ENCODE assay signal across 25 mouse cellular contexts in genomic region chr4:153321085-153321484, GRCm38 (mm10).
DNase-seq lines count a peak whose midpoint lies in the region; ATAC-seq and TF ChIP-seq lines count a peak whose summit lies in the region.
"Had no signal": no experiment of that assay in that cellular context is flagged by ENCODE, and none has a peak within 500 bp of the region (broad histone marks: within the 10 kb centered on the region; RNA-seq: fewer than 3 reads in every experiment).

No protein-coding gene starts in this region.

- H3K36me3 ChIP-seq in forebrain, postnatal 0 days (ENCODE audit: insufficient read depth), result no peaks in the 10 kb centered on the region
- H3K36me3 ChIP-seq in forebrain, embryonic 13.5 days (ENCODE audit: poor library complexity, severe bottlenecking), result no peaks in the 10 kb centered on the region
- no peaks in the 10 kb centered on the region for H3K36me3 ChIP-seq in midbrain, embryonic 14.5 days (ENCODE audit: control insufficient read depth, insufficient read depth, low read length)
- no peaks in the 10 kb centered on the region for H3K36me3 ChIP-seq in midbrain, embryonic 11.5 days (ENCODE audit: control insufficient read depth, insufficient read depth, low read length)
- no peaks in the 10 kb centered on the region for H3K36me3 ChIP-seq in neural tube, embryonic 14.5 days (ENCODE audit: control insufficient read depth, insufficient read depth, low read length)
- H3K36me3 ChIP-seq: embryonic facial prominence, embryonic 15.5 days; heart, embryonic 12.5 days; limb, embryonic 12.5 days; stomach, embryonic 15.5 days had no signal

- no peaks in the 10 kb centered on the region for H3K27me3 ChIP-seq in forebrain, postnatal 0 days (ENCODE audit: insufficient read depth, low read length)
- no peaks in the 10 kb centered on the region for H3K27me3 ChIP-seq in forebrain, embryonic 13.5 days
- H3K27me3 ChIP-seq in midbrain, embryonic 14.5 days (ENCODE audit: control insufficient read depth, insufficient read depth, low read length), result no peaks in the 10 kb centered on the region
- no peaks in the 10 kb centered on the region for H3K27me3 ChIP-seq in midbrain, embryonic 11.5 days (ENCODE audit: control insufficient read depth, insufficient read depth, low read length)
- no peaks in the 10 kb centered on the region for H3K27me3 ChIP-seq in neural tube, embryonic 14.5 days (ENCODE audit: control insufficient read depth, insufficient read depth, low read length)
- H3K27me3 ChIP-seq: embryonic facial prominence, embryonic 15.5 days; limb, embryonic 12.5 days; stomach, embryonic 15.5 days had no signal

- peak; percentile 74 for DNase-seq in forebrain, postnatal 0 days
- peak; percentile 78 for DNase-seq in midbrain, embryonic 14.5 days
- DNase-seq in midbrain, embryonic 11.5 days (ENCODE audit: low spot score, missing footprints), result no peak
- DNase-seq in brain, embryonic 18.5 days (ENCODE audit: low read depth, low spot score), result peak; percentile 54
- no peak for DNase-seq in cerebellum, adult 9-11 months
- no peak for DNase-seq in cerebellum, postnatal 14 days
- DNase-seq: adrenal gland, postnatal 36 days; cerebellum, adult 18-20 months; gastrocnemius, postnatal 25 days; heart, adult 18-20 months; heart, postnatal 10 days; kidney, adult 11 months; kidney, postnatal 4 days; liver, postnatal 0 days; thymus, adult 18-20 months; thymus, postnatal 36 days had no signal

- H3K9ac ChIP-seq in forebrain, postnatal 0 days, result no peak overlapping the region
- no peak overlapping the region for H3K9ac ChIP-seq in forebrain, embryonic 13.5 days
- H3K9ac ChIP-seq in midbrain, embryonic 14.5 days (replicated peaks; ENCODE audit: low read length), result no peak overlapping the region
- no peak overlapping the region for H3K9ac ChIP-seq in midbrain, embryonic 11.5 days (ENCODE audit: low read length)
- H3K9ac ChIP-seq in neural tube, embryonic 14.5 days (replicated peaks; ENCODE audit: low read depth, low read length), result no peak overlapping the region
- H3K9ac ChIP-seq: embryonic facial prominence, embryonic 15.5 days; heart, embryonic 12.5 days; limb, embryonic 12.5 days; liver, postnatal 0 days; stomach, embryonic 15.5 days had no signal

- no peak overlapping the region; the same call in 1 of the 2 replicates for H3K4me3 ChIP-seq in forebrain, postnatal 0 days (ENCODE audit: low read depth, low read length)
- H3K4me3 ChIP-seq in forebrain, embryonic 13.5 days, result no peak overlapping the region
- no peak overlapping the region for H3K4me3 ChIP-seq in midbrain, embryonic 14.5 days (replicated peaks; ENCODE audit: low read depth, low read length)
- no peak overlapping the region for H3K4me3 ChIP-seq in midbrain, embryonic 11.5 days (ENCODE audit: low read depth, low read length)
- H3K4me3 ChIP-seq in neural tube, embryonic 14.5 days (ENCODE audit: low read depth, low read length), result no peak overlapping the region
- H3K4me3 ChIP-seq: embryonic facial prominence, embryonic 15.5 days; heart, embryonic 12.5 days; limb, embryonic 12.5 days; stomach, embryonic 15.5 days had no signal

- no peaks in the 10 kb centered on the region for H3K4me1 ChIP-seq in forebrain, postnatal 0 days (ENCODE audit: insufficient read depth)
- peaks cover 4% of the 10 kb centered on the region; the same call in 1 of the 2 replicates for H3K4me1 ChIP-seq in forebrain, embryonic 13.5 days
- peaks cover 10% of the 10 kb centered on the region for H3K4me1 ChIP-seq in midbrain, embryonic 14.5 days (ENCODE audit: control insufficient read depth, insufficient read depth, low read length)
- H3K4me1 ChIP-seq in midbrain, embryonic 11.5 days (ENCODE audit: control insufficient read depth, insufficient read depth, low read length), result no peaks in the 10 kb centered on the region
- H3K4me1 ChIP-seq in neural tube, embryonic 14.5 days (ENCODE audit: control insufficient read depth, insufficient read depth, low read length), result 0 out of 2 replicates have a peak, but pooled peaks cover 4% of the 10 kb centered on the region
- H3K4me1 ChIP-seq: embryonic facial prominence, embryonic 15.5 days; stomach, embryonic 15.5 days had no signal

- no peak for TF ChIP-seq CTCF in forebrain, postnatal 0 days (IDR thresholded peaks at IDR 0.05; ENCODE audit: low read depth)

- peak; percentile 91 for ATAC-seq in forebrain, postnatal 0 days
- ATAC-seq in forebrain, embryonic 13.5 days, result no peak
- no peak; the same call in 1 of the 2 replicates for ATAC-seq in midbrain, embryonic 14.5 days (ENCODE audit: low FRiP score, low TSS enrichment)
- no peak for ATAC-seq in midbrain, embryonic 11.5 days (ENCODE audit: low FRiP score)
- ATAC-seq in neural tube, embryonic 14.5 days (ENCODE audit: low read depth), result no peak
- ATAC-seq: liver, postnatal 0 days; lung, postnatal 0 days had no signal

- H3K27ac ChIP-seq in forebrain, postnatal 0 days (ENCODE audit: low read depth, low read length), result peak overlapping the region; percentile 58
- H3K27ac ChIP-seq in forebrain, embryonic 13.5 days, result no peak overlapping the region
- peak overlapping the region; percentile 71 for H3K27ac ChIP-seq in midbrain, embryonic 14.5 days (replicated peaks; ENCODE audit: low read depth, low read length)
- H3K27ac ChIP-seq in midbrain, embryonic 11.5 days (ENCODE audit: low read depth, low read length), result no peak overlapping the region
- 0 out of 2 replicates have a peak overlapping the region, but pooled peaks have one; percentile 22 for H3K27ac ChIP-seq in neural tube, embryonic 14.5 days (ENCODE audit: low read depth, low read length)
- H3K27ac ChIP-seq: embryonic facial prominence, embryonic 15.5 days; limb, embryonic 12.5 days; macrophage; stomach, embryonic 15.5 days had no signal

- no peaks in the 10 kb centered on the region for H3K9me3 ChIP-seq in forebrain, postnatal 0 days (ENCODE audit: low read length)
- no peaks in the 10 kb centered on the region for H3K9me3 ChIP-seq in forebrain, embryonic 13.5 days (replicated peaks)
- H3K9me3 ChIP-seq in midbrain, embryonic 14.5 days (ENCODE audit: control insufficient read depth, low read length), result no peaks in the 10 kb centered on the region; the same call in 1 of the 2 replicates
- no peaks in the 10 kb centered on the region for H3K9me3 ChIP-seq in midbrain, embryonic 11.5 days (ENCODE audit: control insufficient read depth, low read length)
- H3K9me3 ChIP-seq in neural tube, embryonic 14.5 days (ENCODE audit: control insufficient read depth, low read length), result no peaks in the 10 kb centered on the region
- H3K9me3 ChIP-seq: embryonic facial prominence, embryonic 15.5 days; heart, embryonic 12.5 days; limb, embryonic 12.5 days; stomach, embryonic 15.5 days had no signal

- H3K4me2 ChIP-seq in forebrain, postnatal 0 days (ENCODE audit: low read depth), result 0 out of 2 replicates have a peak overlapping the region, but pooled peaks have one; percentile 9
- H3K4me2 ChIP-seq in forebrain, embryonic 13.5 days, result no peak overlapping the region
- peak overlapping the region; percentile 16 for H3K4me2 ChIP-seq in midbrain, embryonic 14.5 days (ENCODE audit: low read length)
- H3K4me2 ChIP-seq in midbrain, embryonic 11.5 days, result no peak overlapping the region
- H3K4me2 ChIP-seq in neural tube, embryonic 14.5 days (ENCODE audit: low read depth, low read length), result no peak overlapping the region
- H3K4me2 ChIP-seq: embryonic facial prominence, embryonic 15.5 days; heart, embryonic 12.5 days; limb, embryonic 12.5 days; liver, embryonic 11.5 days; stomach, embryonic 15.5 days had no signal

- WGBS in forebrain, postnatal 0 days, result 49% methylated on average over 10 of the region's 10 CpGs
- WGBS in forebrain, embryonic 13.5 days, result 68% methylated on average over 10 of the region's 10 CpGs
- WGBS in midbrain, embryonic 14.5 days, result 53% methylated on average over 10 of the region's 10 CpGs
- 87% methylated on average over 10 of the region's 10 CpGs for WGBS in midbrain, embryonic 11.5 days
- 60% methylated on average over 10 of the region's 10 CpGs for WGBS in neural tube, embryonic 14.5 days

Comparison
In these comparisons a context has a peak if more than half of its experiments do, and no peak if none do; other contexts are left out.
1. DNase-seq: peak in forebrain, postnatal 0 days (single experiment), midbrain, embryonic 14.5 days (single experiment) and brain, embryonic 18.5 days (single experiment); none in midbrain, embryonic 11.5 days (single experiment), cerebellum, adult 9-11 months (single experiment) and cerebellum, postnatal 14 days (0 of 2).
2. H3K27ac ChIP-seq: peak in forebrain, postnatal 0 days (single experiment), midbrain, embryonic 14.5 days (single experiment) and neural tube, embryonic 14.5 days (single experiment); none in forebrain, embryonic 13.5 days (single experiment) and midbrain, embryonic 11.5 days (single experiment).
3. H3K4me2 ChIP-seq: peak in forebrain, postnatal 0 days (single experiment) and midbrain, embryonic 14.5 days (single experiment); none in forebrain, embryonic 13.5 days (single experiment), midbrain, embryonic 11.5 days (single experiment) and neural tube, embryonic 14.5 days (single experiment).